Mouse (Mus musculus) liver, embryonic 16.5 days (tissue): ENCODE measurements around the gene Mcm3. TPM values are rescaled to one million over a fixed set of nuclear protein-coding genes. Genes with fewer than 3 reads are reported as not detected.

Experiments
- ATAC-seq: fragments of 200-750 bp; cut with Nextera tagmentation; 2 replicates; pipeline ENCODE4 v1.8.0; 2017; ENCODE audit warnings: low read depth, mild to moderate bottlenecking, moderate number of reproducible peaks, moderate library complexity
- H3K27ac ChIP-seq: fragments of 300-500 bp; sonication (generic); 2 replicates; pipeline ENCODE4 v1.5.1; 2014; ENCODE audit warnings: mild to moderate bottlenecking, low read length
- H3K27me3 ChIP-seq: fragments of 300-500 bp; sonication (generic); 2 replicates; pipeline ENCODE4 v1.6.1; 2014; ENCODE audit warnings: low read depth, low read length, mixed read lengths; ENCODE audit not compliant: control insufficient read depth, insufficient read depth
- H3K36me3 ChIP-seq: fragments of 300-500 bp; sonication (generic); 2 replicates; pipeline ENCODE4 v1.6.1; 2014; ENCODE audit warnings: mild to moderate bottlenecking; ENCODE audit not compliant: control insufficient read depth, insufficient read depth
- H3K4me1 ChIP-seq: fragments of 300-500 bp; sonication (generic); 2 replicates; pipeline ENCODE4 v1.6.1; 2014; ENCODE audit warnings: low read depth, low read length, mixed read lengths; ENCODE audit not compliant: control insufficient read depth
- H3K4me2 ChIP-seq: fragments of 300-500 bp; sonication (generic); 2 replicates; pipeline ENCODE4 v1.6.1; 2014; ENCODE audit warnings: low read depth, low read length, mixed read lengths
- H3K4me3 ChIP-seq: fragments of 300-500 bp; sonication (generic); 2 replicates; pipeline ENCODE4 v1.5.1; 2014; ENCODE audit warnings: low read depth, mild to moderate bottlenecking, low read length
- H3K9ac ChIP-seq: fragments of 300-500 bp; sonication (generic); 2 replicates; pipeline ENCODE4 v1.6.1; 2014; ENCODE audit warnings: low read depth, low read length
- H3K9me3 ChIP-seq: fragments of 300-500 bp; sonication (generic); replicated peaks from 2 replicates; pipeline ENCODE4 v1.6.1; 2016; ENCODE audit warnings: low read length; ENCODE audit not compliant: control insufficient read depth
- WGBS: fragments of 180-500 bp; shearing (Covaris S2); extraction: QIAGEN DNeasy Blood & Tissue Kit; methylation state at CpG from one replicate; pipeline ENCODE4 v1.1.7; 2014; ENCODE audit not compliant: insufficient replicate concordance; 5-methylcytosine and 5-hydroxymethylcytosine counted together
- polyA plus RNA-seq: library from polyadenylated mRNA; unstranded; fragments of >200 nt; fragmentation: Nextera tagmentation; extraction: Ambion mirVana; gene quantifications from 2 replicates; pipeline ENCODE4 v1.2.1, GENCODE M21; 2015

The Mcm3 gene
- polyA plus RNA-seq, 1 experiment from 2014 or later, result 116 TPM

- Histone ChIP-seq H3K36me3 (no peaks in the 10 kb centered on the region), H3K9ac (no peak overlapping the region), H3K4me3 (no peak overlapping the region), H3K4me2 (no peak overlapping the region), H3K9me3 (no peaks in the 10 kb centered on the region), H3K4me1 (no peaks in the 10 kb centered on the region), H3K27ac (no peak overlapping the region), H3K27me3 (no peaks in the 10 kb centered on the region)
- ATAC-seq, result no peak
- WGBS, result 72% methylated on average over 3 of the region's 3 CpGs
Observed at GRCm38 (mm10) chr1:20757586-20757985, 62.5 kb downstream of the Mcm3 start.

GRCm38 (mm10) chr1:20754439-20754838 is 65.7 kb downstream of the Mcm3 start:
- no peak for ATAC-seq
- Histone ChIP-seq H3K36me3 (no peaks in the 10 kb centered on the region), H3K4me3 (no peak overlapping the region), H3K27ac (no peak overlapping the region), H3K9me3 (no peaks in the 10 kb centered on the region), H3K4me2 (no peak overlapping the region), H3K27me3 (no peaks in the 10 kb centered on the region), H3K9ac (no peak overlapping the region), H3K4me1 (no peaks in the 10 kb centered on the region)
- 25% methylated on average over 10 of the region's 10 CpGs for WGBS

Other genes starting within 250 kb of the Mcm3 start
- gene Pkhd1, start 202.2 kb downstream of the Mcm3 start, polyA plus RNA-seq, result 0.40 and 0.46 TPM in 2 replicates
- not detected in 2 replicates for gene Il17a, start 89.4 kb downstream of the Mcm3 start, polyA plus RNA-seq
- not detected in 2 replicates for gene Il17f, start 29.7 kb downstream of the Mcm3 start, polyA plus RNA-seq
- gene Paqr8, start 70.3 kb upstream of the Mcm3 start, polyA plus RNA-seq, result 0.33 and 0.36 TPM in 2 replicates
- gene Efhc1, start 131.3 kb upstream of the Mcm3 start, polyA plus RNA-seq, result 0.33 and 0.39 TPM in 2 replicates